ENCODE assay signal across 17 mouse cellular contexts in genomic region chr1:39017871-39018270, GRCm38 (mm10).
"Had no signal": no experiment of that assay in that cellular context is flagged by ENCODE, and none has a peak within 500 bp of the region (broad histone marks: within the 10 kb centered on the region; RNA-seq: fewer than 3 reads in every experiment).

No protein-coding gene starts in this region.

- H3K36me3 ChIP-seq: neural tube, embryonic 12.5 days; neural tube, embryonic 13.5 days; neural tube, embryonic 15.5 days; stomach, embryonic 15.5 days had no signal

- H3K4me1 ChIP-seq: neural tube, embryonic 12.5 days; neural tube, embryonic 13.5 days; neural tube, embryonic 15.5 days; stomach, embryonic 15.5 days had no signal

- H3K27me3 ChIP-seq: neural tube, embryonic 12.5 days; neural tube, embryonic 13.5 days; neural tube, embryonic 15.5 days; stomach, embryonic 15.5 days had no signal

- DNase-seq: retina, postnatal 1 day; right cerebral cortex, adult 18-20 months; right cerebral cortex, postnatal 14 days; right cerebral cortex, postnatal 25 days; right cerebral cortex, postnatal 4 days; spleen, adult 18-20 months; thymus, adult 18-20 months; thymus, adult 2 months; thymus, postnatal 14 days; thymus, postnatal 25 days; thymus, postnatal 36 days; thymus, postnatal 4 days had no signal

- H3K9me3 ChIP-seq: neural tube, embryonic 12.5 days; neural tube, embryonic 13.5 days; neural tube, embryonic 15.5 days; stomach, embryonic 15.5 days had no signal

- H3K4me3 ChIP-seq: neural tube, embryonic 12.5 days; neural tube, embryonic 13.5 days; neural tube, embryonic 15.5 days; stomach, embryonic 15.5 days had no signal

- H3K27ac ChIP-seq: neural tube, embryonic 12.5 days; neural tube, embryonic 13.5 days; neural tube, embryonic 15.5 days; stomach, embryonic 15.5 days; stomach, postnatal 0 days had no signal
